ENCODE assay signal across 1 mouse cellular context in the genomic region with DNA sequence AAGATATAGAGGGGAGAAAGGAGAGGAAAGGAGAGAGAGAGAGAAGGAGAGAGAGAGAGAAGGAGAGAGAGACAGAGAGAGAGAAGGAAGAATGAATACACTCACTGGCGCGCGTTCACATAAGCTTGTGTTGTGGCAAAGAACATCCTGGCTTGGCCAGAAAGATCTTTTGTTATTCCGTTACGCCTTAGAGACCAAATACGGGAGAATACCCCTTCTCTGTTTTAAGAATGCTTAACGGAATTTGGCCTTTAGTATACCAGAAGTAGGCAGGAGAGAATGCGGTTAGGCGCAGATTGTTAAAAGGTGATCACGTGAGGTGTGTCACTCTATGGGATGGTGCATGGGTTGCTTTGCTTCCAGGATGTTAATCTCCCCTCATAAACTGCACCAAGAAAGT.
TF ChIP-seq lines count a peak whose summit lies in the region.

No protein-coding gene starts in this region.

TF ChIP-seq in MEL, 35 proteins besides CTCF, POLR2A, EP300 and RAD21 (continued from another document):
- TF ChIP-seq MAX (IDR thresholded peaks at IDR 0.05; ENCODE audit: low read length) = no peak
- peak; percentile 75 for TF ChIP-seq BHLHE40 (IDR thresholded peaks at IDR 0.05; ENCODE audit: borderline replicate concordance, low read depth, low read length)
